ENCODE assay signal across 9 mouse cellular contexts in the genomic region with DNA sequence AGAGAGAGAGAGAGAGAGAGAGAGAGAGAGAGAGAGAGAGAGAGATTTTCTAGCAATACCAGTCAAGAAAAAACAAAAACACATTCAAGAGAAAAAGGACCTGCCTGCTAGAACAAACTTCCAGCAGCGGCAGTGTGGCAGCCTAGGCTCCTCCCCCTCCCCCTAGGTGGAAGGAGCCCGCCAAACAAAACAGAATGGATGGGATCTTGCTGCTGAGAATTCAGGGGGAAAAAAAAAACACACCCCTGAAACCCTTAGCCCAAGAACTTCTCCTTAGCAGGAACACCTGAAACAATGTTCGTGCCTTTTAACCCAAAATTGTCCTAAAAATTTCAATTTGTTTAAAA. TPM values are rescaled to one million over a fixed set of nuclear protein-coding genes. Genes with fewer than 3 reads are reported as not detected.
DNase-seq lines count a peak whose midpoint lies in the region; ATAC-seq and TF ChIP-seq lines count a peak whose summit lies in the region.
"Had no signal": no experiment of that assay in that cellular context is flagged by ENCODE, and none has a peak within 500 bp of the region (broad histone marks: within the 10 kb centered on the region; RNA-seq: fewer than 3 reads in every experiment).

No protein-coding gene starts in this region.

- no peak for ATAC-seq in kidney, embryonic 14.5 days (ENCODE audit: low FRiP score, low TSS enrichment)
- no peak for ATAC-seq in intestine, embryonic 14.5 days (replicated peaks; ENCODE audit: low FRiP score, low TSS enrichment, low read depth)
- no peak for ATAC-seq in midbrain, postnatal 0 days (ENCODE audit: low FRiP score)
- ATAC-seq: Patski had no signal

- H3K9ac ChIP-seq in kidney, embryonic 14.5 days (ENCODE audit: low read depth, low read length) = no peak overlapping the region
- H3K9ac ChIP-seq in intestine, embryonic 14.5 days (ENCODE audit: low read length) = no peak overlapping the region; the same call in 1 of the 2 replicates
- H3K9ac ChIP-seq in midbrain, postnatal 0 days (replicated peaks; ENCODE audit: low read length, poor library complexity, severe bottlenecking) = no peak overlapping the region

- WGBS in kidney, embryonic 14.5 days = 5% methylated on average over 3 of the region's 3 CpGs
- WGBS in kidney, adult 2 months = 17% methylated on average over 3 of the region's 3 CpGs
- WGBS in intestine, embryonic 14.5 days = 3% methylated on average over 3 of the region's 3 CpGs
- WGBS in midbrain, postnatal 0 days = 6% methylated on average over 3 of the region's 3 CpGs

- peak overlapping the region; percentile 25 for H3K4me2 ChIP-seq in kidney, embryonic 14.5 days (replicated peaks; ENCODE audit: low read depth, low read length)
- peak overlapping the region; percentile 44 for H3K4me2 ChIP-seq in intestine, embryonic 14.5 days (ENCODE audit: low read length)
- H3K4me2 ChIP-seq in midbrain, postnatal 0 days (ENCODE audit: low read depth, low read length, poor library complexity, severe bottlenecking) = peak overlapping the region; percentile 44

- H3K4me1 ChIP-seq in kidney, embryonic 14.5 days (ENCODE audit: control insufficient read depth, insufficient read depth, low read length) = 0 out of 2 replicates have a peak, but pooled peaks cover 2% of the 10 kb centered on the region
- no peaks in the 10 kb centered on the region for H3K4me1 ChIP-seq in kidney, adult 2 months (ENCODE audit: control insufficient read depth, insufficient read depth, low read length)
- H3K4me1 ChIP-seq in intestine, embryonic 14.5 days (replicated peaks; ENCODE audit: control insufficient read depth, insufficient read depth, low read length) = peaks cover 5% of the 10 kb centered on the region
- H3K4me1 ChIP-seq in midbrain, postnatal 0 days (ENCODE audit: insufficient read depth, low read length) = no peaks in the 10 kb centered on the region

- no peak for TF ChIP-seq POLR2A in kidney, adult 2 months (IDR thresholded peaks at IDR 0.05; ENCODE audit: low read depth, low read length)

- no peak for TF ChIP-seq CTCF in kidney, adult 2 months (conservative IDR thresholded peaks at IDR 0.05; ENCODE audit: insufficient read depth, insufficient read length, low read depth, low read length)
- no peak for TF ChIP-seq CTCF in midbrain, postnatal 0 days (IDR thresholded peaks at IDR 0.05)

- no peaks in the 10 kb centered on the region for H3K9me3 ChIP-seq in kidney, embryonic 14.5 days (ENCODE audit: control insufficient read depth, low read length)
- no peaks in the 10 kb centered on the region for H3K9me3 ChIP-seq in intestine, embryonic 14.5 days (ENCODE audit: control insufficient read depth, low read length)
- H3K9me3 ChIP-seq in midbrain, postnatal 0 days (ENCODE audit: low read length) = no peaks in the 10 kb centered on the region

- 0 out of 2 replicates have a peak overlapping the region, but pooled peaks have one; percentile 62 for H3K27ac ChIP-seq in kidney, embryonic 14.5 days (ENCODE audit: low read depth, low read length)
- no peak overlapping the region for H3K27ac ChIP-seq in kidney, adult 2 months (ENCODE audit: insufficient read depth, low read depth, low read length)
- no peak overlapping the region for H3K27ac ChIP-seq in intestine, embryonic 14.5 days (ENCODE audit: low read depth)
- H3K27ac ChIP-seq in midbrain, postnatal 0 days (ENCODE audit: low read depth, low read length) = no peak overlapping the region

- no peaks in the 10 kb centered on the region for H3K27me3 ChIP-seq in kidney, embryonic 14.5 days (ENCODE audit: control insufficient read depth, insufficient read depth, low read length)
- no peaks in the 10 kb centered on the region for H3K27me3 ChIP-seq in kidney, adult 2 months (replicated peaks; ENCODE audit: control insufficient read depth, insufficient read depth, low read length)
- no peaks in the 10 kb centered on the region for H3K27me3 ChIP-seq in intestine, embryonic 14.5 days (replicated peaks; ENCODE audit: control insufficient read depth, insufficient read depth, low read length)
- no peaks in the 10 kb centered on the region for H3K27me3 ChIP-seq in midbrain, postnatal 0 days (ENCODE audit: insufficient read depth, low read length)

- H3K36me3 ChIP-seq in kidney, embryonic 14.5 days (ENCODE audit: control insufficient read depth, insufficient read depth, low read length) = no peaks in the 10 kb centered on the region
- no peaks in the 10 kb centered on the region for H3K36me3 ChIP-seq in kidney, adult 2 months (ENCODE audit: control insufficient read depth, insufficient read depth, low read length)
- no peaks in the 10 kb centered on the region for H3K36me3 ChIP-seq in intestine, embryonic 14.5 days (ENCODE audit: control insufficient read depth, insufficient read depth, low read length)
- no peaks in the 10 kb centered on the region for H3K36me3 ChIP-seq in midbrain, postnatal 0 days (ENCODE audit: insufficient read depth, low read length)

- peak overlapping the region; percentile 22 for H3K4me3 ChIP-seq in kidney, embryonic 14.5 days (ENCODE audit: low read length)
- H3K4me3 ChIP-seq in kidney, adult 2 months (ENCODE audit: insufficient read depth, low read depth, low read length) = no peak overlapping the region
- H3K4me3 ChIP-seq in intestine, embryonic 14.5 days (ENCODE audit: low read depth, low read length) = peak overlapping the region; percentile 22
- peak overlapping the region; percentile 21 for H3K4me3 ChIP-seq in midbrain, postnatal 0 days (ENCODE audit: low read depth, low read length)

- no peak for DNase-seq in kidney, adult 2 months
- peak; percentile 53 for DNase-seq in embryo, embryonic 9.5 days (ENCODE audit: extremely low spot score)
- DNase-seq in intestine, embryonic 14.5 days (ENCODE audit: low spot score) = no peak
- peak; percentile 51 for DNase-seq in midbrain, postnatal 0 days (ENCODE audit: low spot score)
- no peak for DNase-seq in ovary, adult 18-20 months (ENCODE audit: low spot score)
- DNase-seq in gastrocnemius, postnatal 14 days = no peak
- no peak for DNase-seq in cerebellum, adult 18-20 months

- intact Hi-C loops in gastrocnemius, postnatal 14 days (cut with DNase I; ENCODE audit: low total_unique reads) = no loop called here

RNA-seq across cellular contexts. Expression of a gene that starts 17.6 kb away (rescaled TPM):
- 0.16 TPM in 1 of 2 replicates, not detected in the other for polyA plus RNA-seq in kidney, embryonic 14.5 days (2014; fragmentation: Nextera tagmentation; extraction: Ambion mirVana)
- polyA plus RNA-seq in kidney, adult 2 months (2012; rRNA removed) = 0.07 and 3.1 TPM in 2 replicates
- polyA plus RNA-seq in intestine, embryonic 14.5 days (2014; fragmentation: Nextera tagmentation; extraction: Ambion mirVana) = 0.08 and 0.11 TPM in 2 replicates
- 0.42 and 0.49 TPM in 2 replicates for total RNA-seq in midbrain, postnatal 0 days (2014; rRNA removed)
- polyA plus RNA-seq in midbrain, postnatal 0 days (2015; fragmentation: Nextera tagmentation; extraction: Ambion mirVana) = 0.06 and 0.07 TPM in 2 replicates
- under 1 TPM; 0.10 to 0.11 TPM for total RNA-seq in gastrocnemius, postnatal 14 days (2021)
- polyA plus RNA-seq: Patski had no signal

RNA-seq across cellular contexts. Expression of a gene that starts 17.6 kb away (rescaled TPM):
- polyA plus RNA-seq in kidney, embryonic 14.5 days (2014; fragmentation: Nextera tagmentation; extraction: Ambion mirVana) = 0.19 and 0.43 TPM in 2 replicates
- 0.91 and 0.92 TPM in 2 replicates for polyA plus RNA-seq in kidney, adult 2 months (2012; rRNA removed)
- polyA plus RNA-seq in intestine, embryonic 14.5 days (2014; fragmentation: Nextera tagmentation; extraction: Ambion mirVana) = 1.5 and 1.8 TPM in 2 replicates
- total RNA-seq in midbrain, postnatal 0 days (2014; rRNA removed) = 0.27 TPM in 1 of 2 replicates, not detected in the other
- 0.16 and 0.22 TPM in 2 replicates for polyA plus RNA-seq in midbrain, postnatal 0 days (2015; fragmentation: Nextera tagmentation; extraction: Ambion mirVana)
- total RNA-seq in gastrocnemius, postnatal 14 days (2021) = not detected
- polyA plus RNA-seq: Patski had no signal

RNA-seq across cellular contexts. Expression of a gene that starts 34.1 kb away (rescaled TPM):
- not detected in 2 replicates for polyA plus RNA-seq in kidney, embryonic 14.5 days (2014; fragmentation: Nextera tagmentation; extraction: Ambion mirVana)
- polyA plus RNA-seq in kidney, adult 2 months (2012; rRNA removed) = 0.11 and 0.19 TPM in 2 replicates
- 0.19 and 0.30 TPM in 2 replicates for polyA plus RNA-seq in intestine, embryonic 14.5 days (2014; fragmentation: Nextera tagmentation; extraction: Ambion mirVana)
- not detected in 2 replicates for total RNA-seq in midbrain, postnatal 0 days (2014; rRNA removed)
- not detected in 2 replicates for polyA plus RNA-seq in midbrain, postnatal 0 days (2015; fragmentation: Nextera tagmentation; extraction: Ambion mirVana)
- total RNA-seq in gastrocnemius, postnatal 14 days (2021) = not detected

RNA-seq across cellular contexts. Expression of a gene that starts 34.2 kb away (rescaled TPM):
- polyA plus RNA-seq in kidney, embryonic 14.5 days (2014; fragmentation: Nextera tagmentation; extraction: Ambion mirVana) = 0.10 and 0.49 TPM in 2 replicates
- polyA plus RNA-seq in kidney, adult 2 months (2012; rRNA removed) = 0.08 and 0.45 TPM in 2 replicates
- polyA plus RNA-seq in intestine, embryonic 14.5 days (2014; fragmentation: Nextera tagmentation; extraction: Ambion mirVana) = 0.41 and 0.46 TPM in 2 replicates
- total RNA-seq in midbrain, postnatal 0 days (2014; rRNA removed) = 0.16 TPM in 1 of 2 replicates, not detected in the other
- 0.06 and 0.10 TPM in 2 replicates for polyA plus RNA-seq in midbrain, postnatal 0 days (2015; fragmentation: Nextera tagmentation; extraction: Ambion mirVana)
- total RNA-seq in gastrocnemius, postnatal 14 days (2021) = under 1 TPM; 0.06 to 0.07 TPM

RNA-seq across cellular contexts. Expression of a gene that starts 49.1 kb away (rescaled TPM):
- not detected in 2 replicates for polyA plus RNA-seq in kidney, embryonic 14.5 days (2014; fragmentation: Nextera tagmentation; extraction: Ambion mirVana)
- 0.03 TPM in 2 replicates for polyA plus RNA-seq in kidney, adult 2 months (2012; rRNA removed)
- polyA plus RNA-seq in intestine, embryonic 14.5 days (2014; fragmentation: Nextera tagmentation; extraction: Ambion mirVana) = 0.17 and 0.23 TPM in 2 replicates
- not detected in 2 replicates for total RNA-seq in midbrain, postnatal 0 days (2014; rRNA removed)
- polyA plus RNA-seq in midbrain, postnatal 0 days (2015; fragmentation: Nextera tagmentation; extraction: Ambion mirVana) = not detected in 2 replicates
- not detected for total RNA-seq in gastrocnemius, postnatal 14 days (2021)
- polyA plus RNA-seq: Patski had no signal

Comparison
In these comparisons a context has a peak if more than half of its experiments do, and no peak if none do; other contexts are left out.
1. DNase-seq: peak in embryo, embryonic 9.5 days (single experiment) and midbrain, postnatal 0 days (single experiment); none in kidney, adult 2 months (single experiment), intestine, embryonic 14.5 days (single experiment), ovary, adult 18-20 months (single experiment), gastrocnemius, postnatal 14 days (single experiment) and cerebellum, adult 18-20 months (0 of 2).
2. Peak in every context shown above with its lines, with median percentiles within 50 percentile points of each other: H3K4me2 ChIP-seq.